In genomic region chr16:97462481-97463181, GRCm38 (mm10) we compare ENCODE assay signal across 8 mouse cellular contexts. TPM values are rescaled to one million over a fixed set of nuclear protein-coding genes. Genes with fewer than 3 reads are reported as not detected.
DNase-seq lines count a peak whose midpoint lies in the region; ATAC-seq lines count a peak whose summit lies in the region.
"Had no signal": no experiment of that assay in that cellular context is flagged by ENCODE, and none has a peak within 500 bp of the region (broad histone marks: within the 10 kb centered on the region; RNA-seq: fewer than 3 reads in every experiment).

Gene Mx1, minus strand, starts transcription at chr16:97462907.

- H3K9ac ChIP-seq in midbrain, embryonic 16.5 days (ENCODE audit: low read depth, low read length): no peak within 1 kb of the TSS
- no peak within 1 kb of the TSS for H3K9ac ChIP-seq in limb, embryonic 15.5 days
- H3K9ac ChIP-seq in stomach, embryonic 15.5 days: no peak within 1 kb of the TSS

- DNase-seq in midbrain, embryonic 10.5 days (ENCODE audit: low spot score): peak; percentile 13
- DNase-seq in frontal cortex, adult 2 months (ENCODE audit: extremely low spot score in 1 of 2, low spot score in 1 of 2): no peak
- DNase-seq in ovary, adult 18-20 months (ENCODE audit: low spot score): no peak

- 41% methylated on average over 4 of the region's 4 CpGs for WGBS in midbrain, embryonic 10.5 days
- 29% methylated on average over 4 of the region's 4 CpGs for WGBS in midbrain, embryonic 16.5 days
- 17% methylated on average over 4 of the region's 4 CpGs for WGBS in limb, embryonic 15.5 days
- WGBS in stomach, embryonic 15.5 days: 20% methylated on average over 4 of the region's 4 CpGs

- H3K27ac ChIP-seq in midbrain, embryonic 10.5 days (replicated peaks): peak within 1 kb of the TSS; percentile 39
- H3K27ac ChIP-seq in midbrain, embryonic 16.5 days (ENCODE audit: low read length): no peak within 1 kb of the TSS
- no peak within 1 kb of the TSS for H3K27ac ChIP-seq in limb, embryonic 15.5 days
- no peak within 1 kb of the TSS for H3K27ac ChIP-seq in stomach, embryonic 15.5 days

- H3K4me1 ChIP-seq in midbrain, embryonic 10.5 days: peaks cover 14% of the 10 kb centered on the region
- H3K4me1 ChIP-seq in midbrain, embryonic 16.5 days (ENCODE audit: control insufficient read depth, insufficient read depth, low read length): no peaks in the 10 kb centered on the region
- peaks cover 10% of the 10 kb centered on the region; the same call in 1 of the 2 replicates for H3K4me1 ChIP-seq in limb, embryonic 15.5 days
- no peaks in the 10 kb centered on the region for H3K4me1 ChIP-seq in stomach, embryonic 15.5 days

- H3K27me3 ChIP-seq in midbrain, embryonic 10.5 days (ENCODE audit: low read depth, poor library complexity, severe bottlenecking): no peaks in the 10 kb centered on the region
- no peaks in the 10 kb centered on the region for H3K27me3 ChIP-seq in midbrain, embryonic 16.5 days (ENCODE audit: control insufficient read depth, insufficient read depth, low read depth, low read length)
- no peaks in the 10 kb centered on the region for H3K27me3 ChIP-seq in limb, embryonic 15.5 days
- H3K27me3 ChIP-seq in stomach, embryonic 15.5 days (replicated peaks): no peaks in the 10 kb centered on the region

- H3K36me3 ChIP-seq in midbrain, embryonic 10.5 days: no peaks in the 10 kb centered on the region
- H3K36me3 ChIP-seq in midbrain, embryonic 16.5 days (ENCODE audit: control insufficient read depth, insufficient read depth, low read length): no peaks in the 10 kb centered on the region
- no peaks in the 10 kb centered on the region for H3K36me3 ChIP-seq in limb, embryonic 15.5 days
- H3K36me3 ChIP-seq in stomach, embryonic 15.5 days: no peaks in the 10 kb centered on the region

- H3K4me2 ChIP-seq in midbrain, embryonic 16.5 days (ENCODE audit: low read length): no peak within 1 kb of the TSS
- H3K4me2 ChIP-seq in limb, embryonic 15.5 days: peak within 1 kb of the TSS; percentile 20; the same call in 1 of the 2 replicates
- 0 out of 2 replicates have a peak within 1 kb of the TSS, but pooled peaks have one; percentile 3 for H3K4me2 ChIP-seq in stomach, embryonic 15.5 days

- H3K9me3 ChIP-seq in midbrain, embryonic 10.5 days (replicated peaks): no peaks in the 10 kb centered on the region
- no peaks in the 10 kb centered on the region for H3K9me3 ChIP-seq in midbrain, embryonic 16.5 days (replicated peaks; ENCODE audit: control insufficient read depth, low read length, poor library complexity, severe bottlenecking)
- H3K9me3 ChIP-seq in limb, embryonic 15.5 days: no peaks in the 10 kb centered on the region
- H3K9me3 ChIP-seq in stomach, embryonic 15.5 days: no peaks in the 10 kb centered on the region

- H3K4me3 ChIP-seq in midbrain, embryonic 10.5 days: no peak within 1 kb of the TSS
- H3K4me3 ChIP-seq in midbrain, embryonic 16.5 days (ENCODE audit: low read depth, low read length): no peak within 1 kb of the TSS
- no peak within 1 kb of the TSS for H3K4me3 ChIP-seq in limb, embryonic 15.5 days
- no peak within 1 kb of the TSS for H3K4me3 ChIP-seq in stomach, embryonic 15.5 days (replicated peaks)
- H3K4me3 ChIP-seq: erythroblast, embryonic 14.5 days had no signal

- no peak for ATAC-seq in midbrain, embryonic 16.5 days
- ATAC-seq in common myeloid progenitor, adult 5-6 weeks (replicated peaks; ENCODE audit: low read depth, poor library complexity, severe bottlenecking): peak; percentile 87
- ATAC-seq in limb, embryonic 15.5 days (ENCODE audit: insufficient number of reproducible peaks, low FRiP score, low TSS enrichment, low read depth): 0 out of 2 replicates have a peak, but pooled peaks have one; percentile 35
- peak; percentile 80; the same call in 1 of the 2 replicates for ATAC-seq in stomach, embryonic 15.5 days (ENCODE audit: insufficient read depth, low FRiP score, low read depth)

RNA-seq across cellular contexts. Expression of gene Mx1, which starts in this region (rescaled TPM):
- 0.16 TPM in 1 of 2 replicates, not detected in the other for polyA plus RNA-seq in midbrain, embryonic 10.5 days (2016; fragmentation: Nextera tagmentation; extraction: Ambion mirVana)
- 0.06 TPM in 1 of 2 replicates, not detected in the other for polyA plus RNA-seq in midbrain, embryonic 16.5 days (2015; fragmentation: Nextera tagmentation; extraction: Ambion mirVana)
- 10.9 and 12.1 TPM in 2 replicates for total RNA-seq in common myeloid progenitor, adult 5-6 weeks (2017)
- polyA plus RNA-seq in limb, embryonic 15.5 days (2015; fragmentation: Nextera tagmentation; extraction: Ambion mirVana): 0.23 and 0.30 TPM in 2 replicates
- polyA plus RNA-seq in stomach, embryonic 15.5 days (2015; fragmentation: Nextera tagmentation; extraction: Ambion mirVana): 0.35 and 0.39 TPM in 2 replicates
- 0.71 and 1.5 TPM in 2 replicates for polyA plus RNA-seq in frontal cortex, adult 2 months (2012; rRNA removed)
- polyA plus RNA-seq: erythroblast, embryonic 14.5 days had no signal

Comparison
In these comparisons a context has a peak if more than half of its experiments do, and no peak if none do; other contexts are left out.
1. Peak in DNase-seq and H3K27ac ChIP-seq in midbrain, embryonic 10.5 days; RNA of the gene not detected or under 1 TPM.
2. Peak in ATAC-seq and H3K4me2 ChIP-seq in limb, embryonic 15.5 days; RNA of the gene not detected or under 1 TPM.
3. Peak in ATAC-seq and H3K4me2 ChIP-seq in stomach, embryonic 15.5 days; RNA of the gene not detected or under 1 TPM.